Mouse (Mus musculus) hematopoietic multipotent progenitor cell, adult 10-12 weeks (in vitro differentiated cells): ENCODE data around the gene Gdf1. TPM values are rescaled to one million over a fixed set of nuclear protein-coding genes. Genes with fewer than 3 reads are reported as not detected.

Source experiments
- polyA plus RNA-seq: library from polyadenylated mRNA; stranded (reverse); fragments of >175 nt; gene quantifications from 2 replicates; pipeline ENCODE4 v1.2.3, GENCODE M21; 2012; ENCODE audit warnings: low replicate concordance

The Gdf1 gene
- polyA plus RNA-seq, result 0.27 and 0.54 TPM in 2 replicates

DNA sequence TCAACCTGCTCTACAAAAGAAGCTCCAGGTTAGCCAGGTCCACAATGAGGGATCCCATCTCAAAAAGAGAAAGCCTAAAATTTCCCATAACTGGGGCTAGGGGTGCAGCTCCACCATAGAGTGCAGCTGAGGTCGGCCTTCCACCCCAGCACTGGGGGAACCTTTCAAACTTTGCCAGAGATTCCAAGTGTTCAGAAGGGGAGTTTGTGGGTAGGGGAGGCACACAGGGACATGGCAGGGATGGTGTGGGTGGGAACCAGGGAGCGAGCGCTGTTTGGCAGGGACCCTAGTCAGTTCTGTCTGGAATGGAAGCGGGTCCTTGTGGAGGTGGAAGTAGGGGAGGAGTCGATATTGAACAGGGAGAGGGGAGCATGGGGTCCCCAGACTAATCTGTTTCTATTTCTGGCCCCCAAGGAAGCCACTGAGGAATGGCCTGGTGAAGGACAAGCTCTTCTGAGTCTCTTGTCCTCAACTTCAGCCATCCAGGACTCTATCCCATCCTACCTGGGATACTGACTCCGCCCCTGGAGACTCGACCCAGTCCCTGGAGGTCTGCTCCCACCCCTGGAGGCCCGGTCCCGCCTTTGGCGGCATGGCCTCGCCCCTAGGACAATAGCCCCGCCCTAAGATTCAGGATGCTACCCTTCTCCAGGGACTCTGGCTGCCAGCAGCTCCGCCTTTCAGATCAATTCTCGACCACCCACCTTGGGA lies at the start of gene Gdf1:
TSS of gene Gdf1 (plus strand) at position 694 of the 711 bp plus-strand sequence.

DNA sequence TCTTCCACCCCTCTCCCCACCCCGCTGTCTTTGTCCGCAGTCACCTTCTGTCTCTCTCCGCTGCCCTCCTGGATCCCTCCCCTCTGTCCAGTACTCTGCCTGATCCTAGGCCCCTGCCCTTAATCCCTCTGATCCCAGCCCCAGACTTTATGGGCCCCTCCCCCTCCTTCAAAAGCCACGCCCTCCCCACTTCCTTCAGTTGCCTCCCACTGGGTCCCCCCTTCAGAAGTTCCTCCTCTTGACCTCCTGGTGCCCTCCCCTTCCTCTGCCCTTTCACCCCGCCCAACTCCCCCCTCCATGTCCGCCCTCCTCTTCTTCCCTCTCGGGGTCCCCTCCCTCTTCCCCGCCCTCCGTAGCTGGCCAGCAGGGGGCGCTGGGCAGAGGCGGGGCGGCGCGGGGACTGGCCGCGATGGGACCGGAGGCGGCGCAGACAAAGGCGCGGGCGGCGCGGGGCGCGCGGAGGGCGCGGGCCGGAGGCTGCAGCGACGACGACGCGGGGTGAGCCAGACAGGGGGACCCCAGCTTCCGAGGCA lies 46.9 kb upstream of the Gdf1 start, which contains the start of gene Homer3:
TSS of gene Homer3 (plus strand) at position 225 of the 533 bp plus-strand sequence.

GRCm38 (mm10) chr8:70302358-70302890 lies 27.2 kb upstream of the Gdf1 start, which contains the start of the genes Ddx49 and Cope:
Ddx49 (minus strand) TSS chr8:70302489.
Cope (plus strand) TSS chr8:70302518.

GRCm38 (mm10) chr8:70315624-70316510 lies 13.8 kb upstream of the Gdf1 start, which contains the start of gene Cers1:
Cers1 (plus strand) TSS chr8:70315775.

GRCm38 (mm10) chr8:70353194-70353817 lies 23.7 kb downstream of the Gdf1 start, which contains the start of gene Upf1:
Upf1 (minus strand) TSS chr8:70353278.

DNA sequence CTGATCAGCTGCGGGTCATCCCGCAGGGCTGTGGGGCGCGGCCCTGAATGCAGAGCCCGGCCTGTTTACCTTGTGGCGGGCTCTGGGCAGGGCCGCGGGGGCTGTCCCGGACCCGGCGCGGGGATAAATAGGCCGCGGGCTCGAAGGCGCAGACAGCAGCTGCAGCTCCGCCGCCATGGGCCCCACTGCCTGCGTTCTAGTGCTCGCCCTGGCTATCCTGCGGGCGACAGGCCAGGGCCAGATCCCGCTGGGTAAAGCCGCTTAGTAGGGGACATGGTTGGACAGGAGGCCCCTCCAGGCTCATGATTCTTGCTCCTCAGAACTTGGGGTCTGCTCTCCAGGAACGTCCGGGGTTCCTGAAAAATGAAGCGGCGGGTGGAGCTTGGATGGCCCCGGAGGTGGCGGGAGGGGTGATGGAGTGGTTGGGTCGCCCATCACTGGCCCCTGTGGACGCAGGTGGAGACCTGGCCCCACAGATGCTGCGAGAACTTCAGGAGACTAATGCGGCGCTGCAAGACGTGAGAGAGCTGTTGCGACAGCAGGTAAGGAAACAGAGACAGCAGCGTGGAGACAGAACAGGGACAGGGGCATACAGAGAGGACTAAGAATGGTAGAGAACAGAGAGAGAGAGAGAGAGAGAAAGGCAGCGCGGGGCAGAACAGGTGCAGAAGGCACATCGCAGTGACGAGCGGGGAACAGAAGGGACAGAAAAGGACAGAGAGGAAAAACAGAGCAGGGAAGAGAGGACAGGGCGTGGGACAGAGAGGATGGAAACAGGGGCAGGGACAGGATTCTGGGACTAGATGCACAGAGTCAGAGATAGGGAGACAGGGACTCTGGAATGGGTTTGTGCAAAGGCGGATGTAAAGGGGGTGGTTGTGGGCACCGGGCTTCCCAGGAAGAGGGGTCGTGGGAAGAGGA lies 44.0 kb downstream of the Gdf1 start, which contains the start of gene Comp:
TSS of gene Comp (plus strand) at position 162 of the 921 bp plus-strand sequence.

Other genes with a start within 250 kb of the Gdf1 start
- 0.03 and 0.07 TPM in 2 replicates for gene Hapln4, start 246.4 kb upstream of the Gdf1 start, polyA plus RNA-seq
- gene Ncan, start 208.9 kb upstream of the Gdf1 start, polyA plus RNA-seq, result 0.13 and 0.22 TPM in 2 replicates
- 6.3 and 14.2 TPM in 2 replicates for gene Nr2c2ap, start 198.5 kb upstream of the Gdf1 start, polyA plus RNA-seq
- 6.1 and 18.1 TPM in 2 replicates for gene Rfxank, start 190.7 kb upstream of the Gdf1 start, polyA plus RNA-seq
- gene Borcs8, start 190.3 kb upstream of the Gdf1 start, polyA plus RNA-seq, result 8.0 and 46.2 TPM in 2 replicates
- 8.0 and 22.3 TPM in 2 replicates for gene Mef2b, start 190.1 kb upstream of the Gdf1 start, polyA plus RNA-seq
- 104 and 138 TPM in 2 replicates for gene Tmem161a, start 157.5 kb upstream of the Gdf1 start, polyA plus RNA-seq
- 10.1 and 12.4 TPM in 2 replicates for gene Slc25a42, start 117.5 kb upstream of the Gdf1 start, polyA plus RNA-seq
- 40.6 and 92.2 TPM in 2 replicates for gene Sugp2, start 95.6 kb upstream of the Gdf1 start, polyA plus RNA-seq
- 8.9 and 12.0 TPM in 2 replicates for gene Armc6, start 95.4 kb upstream of the Gdf1 start, polyA plus RNA-seq
- gene Homer3, start 47.0 kb upstream of the Gdf1 start, polyA plus RNA-seq, result 14.2 and 18.3 TPM in 2 replicates
- 25.7 and 31.1 TPM in 2 replicates for gene Ddx49, start 27.3 kb upstream of the Gdf1 start, polyA plus RNA-seq
- gene Cope, start 27.3 kb upstream of the Gdf1 start, polyA plus RNA-seq, result 177 and 198 TPM in 2 replicates
- gene Cers1, start 14.0 kb upstream of the Gdf1 start, polyA plus RNA-seq, result 0.26 and 1.4 TPM in 2 replicates
- gene Upf1, start 23.5 kb downstream of the Gdf1 start, polyA plus RNA-seq, result 89.7 and 137 TPM in 2 replicates
- 0.09 and 0.41 TPM in 2 replicates for gene Comp, start 43.7 kb downstream of the Gdf1 start, polyA plus RNA-seq
- gene Crtc1, start 109.8 kb downstream of the Gdf1 start, polyA plus RNA-seq, result 23.0 and 38.0 TPM in 2 replicates
- gene Klhl26, start 147.2 kb downstream of the Gdf1 start, polyA plus RNA-seq, result 7.5 and 7.9 TPM in 2 replicates
- 0.34 TPM in 1 of 2 replicates, not detected in the other for gene Tmem59l, start 157.5 kb downstream of the Gdf1 start, polyA plus RNA-seq
- 0.13 and 0.34 TPM in 2 replicates for gene Crlf1, start 163.3 kb downstream of the Gdf1 start, polyA plus RNA-seq
- 130 and 215 TPM in 2 replicates for gene Rex1bd, start 176.9 kb downstream of the Gdf1 start, polyA plus RNA-seq
- gene Uba52, start 181.0 kb downstream of the Gdf1 start, polyA plus RNA-seq, result 756 and 1,789 TPM in 2 replicates
- gene Fkbp8, start 197.9 kb downstream of the Gdf1 start, polyA plus RNA-seq, result 658 and 1,767 TPM in 2 replicates
- 25.8 and 38.2 TPM in 2 replicates for gene Kxd1, start 198.1 kb downstream of the Gdf1 start, polyA plus RNA-seq
- gene Ell, start 209.6 kb downstream of the Gdf1 start, polyA plus RNA-seq, result 46.8 and 56.3 TPM in 2 replicates